ENCODE assay signal across 7 mouse cellular contexts in the genomic region with DNA sequence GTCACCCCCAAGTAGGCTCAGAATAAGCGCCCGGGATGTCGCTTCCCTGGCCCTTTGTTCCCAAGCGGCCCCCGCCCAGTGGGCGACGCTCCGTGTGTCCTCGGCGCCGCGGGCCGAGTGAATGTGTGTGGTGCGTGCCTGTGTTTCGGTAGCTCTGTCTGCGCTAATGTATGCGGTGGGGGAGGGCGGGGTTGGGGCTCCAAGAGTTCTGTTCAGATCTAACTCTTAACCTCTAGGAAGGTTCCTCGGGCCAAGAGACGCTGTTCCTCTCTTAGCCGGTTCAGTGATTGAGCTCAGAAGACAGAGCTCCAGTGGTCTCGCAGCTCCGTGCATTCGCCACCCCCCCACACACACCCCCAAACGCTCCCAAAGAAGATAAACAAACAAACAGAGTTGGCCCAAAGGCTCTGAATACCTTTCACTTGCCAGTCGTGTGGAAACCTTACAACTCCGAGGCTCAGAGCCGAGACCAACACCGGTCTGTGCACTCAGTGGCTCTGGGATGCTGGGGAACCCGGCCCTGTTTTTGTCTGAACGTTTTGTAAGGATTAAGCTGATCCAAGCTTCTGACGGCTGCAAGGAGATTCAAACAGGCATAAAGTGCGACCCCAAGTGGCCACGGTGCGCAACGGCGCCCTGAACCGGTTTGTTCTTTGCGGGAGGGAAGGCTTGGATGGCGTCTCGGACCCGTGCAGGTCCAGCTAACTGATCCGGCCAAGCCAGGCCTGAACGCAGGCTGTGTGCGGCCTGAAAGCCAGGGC. TPM values are rescaled to one million over a fixed set of nuclear protein-coding genes. Genes with fewer than 3 reads are reported as not detected.
A peak's percentile ranks its signal among the peaks of the same experiment; 100 is the strongest.
DNase-seq lines count a peak whose midpoint lies in the region; ATAC-seq and TF ChIP-seq lines count a peak whose summit lies in the region.

No protein-coding gene starts in this region.

- TF ChIP-seq POLR2A in spleen, adult 2 months (IDR thresholded peaks at IDR 0.05; ENCODE audit: low read depth, low read length): no peak

- no peaks in the 10 kb centered on the region for H3K9me3 ChIP-seq in embryonic facial prominence, embryonic 11.5 days (replicated peaks; ENCODE audit: control insufficient read depth, low read length)
- H3K9me3 ChIP-seq in limb, embryonic 12.5 days: no peaks in the 10 kb centered on the region
- no peaks in the 10 kb centered on the region for H3K9me3 ChIP-seq in midbrain, embryonic 14.5 days (ENCODE audit: control insufficient read depth, low read length)

- H3K4me1 ChIP-seq in embryonic facial prominence, embryonic 11.5 days (ENCODE audit: control insufficient read depth, insufficient read depth, low read length): peaks cover 8% of the 10 kb centered on the region
- H3K4me1 ChIP-seq in limb, embryonic 12.5 days (replicated peaks): peaks cover 48% of the 10 kb centered on the region
- H3K4me1 ChIP-seq in midbrain, embryonic 14.5 days (ENCODE audit: control insufficient read depth, insufficient read depth, low read length): peaks cover 11% of the 10 kb centered on the region; the same call in 1 of the 2 replicates
- H3K4me1 ChIP-seq in spleen, adult 2 months (ENCODE audit: control insufficient read depth, insufficient read depth, insufficient read length): peaks cover 6% of the 10 kb centered on the region; the same call in 1 of the 2 replicates

- under 1% methylated on average over 45 of the region's 45 CpGs for WGBS in embryonic facial prominence, embryonic 11.5 days
- WGBS in limb, embryonic 12.5 days: under 1% methylated on average over 45 of the region's 45 CpGs
- WGBS in midbrain, embryonic 14.5 days: 0% methylated on average over 45 of the region's 45 CpGs
- under 1% methylated on average over 45 of the region's 45 CpGs for WGBS in spleen, adult 2 months

- peak overlapping the region; percentile 5 for H3K27ac ChIP-seq in embryonic facial prominence, embryonic 11.5 days (replicated peaks; ENCODE audit: low read depth, low read length)
- peak overlapping the region; percentile 68 for H3K27ac ChIP-seq in limb, embryonic 12.5 days
- H3K27ac ChIP-seq in midbrain, embryonic 14.5 days (replicated peaks; ENCODE audit: low read depth, low read length): peak overlapping the region; percentile 91
- peak overlapping the region; percentile 68; the same call in 1 of the 2 replicates for H3K27ac ChIP-seq in spleen, adult 2 months (ENCODE audit: insufficient read depth, low read length)

- H3K27me3 ChIP-seq in embryonic facial prominence, embryonic 11.5 days (ENCODE audit: control insufficient read depth, insufficient read depth, low read length): peaks cover 55% of the 10 kb centered on the region
- H3K27me3 ChIP-seq in limb, embryonic 12.5 days: peaks cover 82% of the 10 kb centered on the region
- H3K27me3 ChIP-seq in midbrain, embryonic 14.5 days (ENCODE audit: control insufficient read depth, insufficient read depth, low read length): peaks cover 75% of the 10 kb centered on the region
- H3K27me3 ChIP-seq in spleen, adult 2 months (ENCODE audit: control insufficient read depth, insufficient read depth, low read length): peaks cover 21% of the 10 kb centered on the region

- H3K4me2 ChIP-seq in embryonic facial prominence, embryonic 11.5 days (ENCODE audit: low read depth, low read length): peak overlapping the region; percentile 89
- peak overlapping the region; percentile 95 for H3K4me2 ChIP-seq in limb, embryonic 12.5 days
- H3K4me2 ChIP-seq in midbrain, embryonic 14.5 days (ENCODE audit: low read length): peak overlapping the region; percentile 95

- H3K4me3 ChIP-seq in embryonic facial prominence, embryonic 11.5 days (ENCODE audit: low read depth, low read length): peak overlapping the region; percentile 54
- peak overlapping the region; percentile 60 for H3K4me3 ChIP-seq in limb, embryonic 12.5 days (replicated peaks)
- H3K4me3 ChIP-seq in midbrain, embryonic 14.5 days (replicated peaks; ENCODE audit: low read depth, low read length): peak overlapping the region; percentile 60
- peak overlapping the region; percentile 48 for H3K4me3 ChIP-seq in spleen, adult 2 months (ENCODE audit: extremely low read depth, insufficient read depth, insufficient read length)

- ATAC-seq in embryonic facial prominence, embryonic 11.5 days (replicated peaks; ENCODE audit: insufficient number of reproducible peaks, low FRiP score, low TSS enrichment, low read depth): peak; percentile 66
- peak; percentile 48; the same call in 1 of the 2 replicates for ATAC-seq in limb, embryonic 12.5 days (ENCODE audit: insufficient number of reproducible peaks, insufficient read depth, low FRiP score, low TSS enrichment, low read depth)
- peak; percentile 69 for ATAC-seq in midbrain, embryonic 14.5 days (ENCODE audit: low FRiP score, low TSS enrichment)

- peak overlapping the region; percentile 56 for H3K9ac ChIP-seq in embryonic facial prominence, embryonic 11.5 days (replicated peaks; ENCODE audit: low read length)
- peak overlapping the region; percentile 67 for H3K9ac ChIP-seq in limb, embryonic 12.5 days (replicated peaks)
- peak overlapping the region; percentile 72 for H3K9ac ChIP-seq in midbrain, embryonic 14.5 days (replicated peaks; ENCODE audit: low read length)

- peak; percentile 93 for DNase-seq in adrenal gland, postnatal 14 days
- peak; percentile 95 for DNase-seq in embryonic facial prominence, embryonic 11.5 days (ENCODE audit: low spot score)
- peak; percentile 92 to 97 for DNase-seq in heart, adult 18-20 months
- peak; percentile 85 to 93 for DNase-seq in kidney, adult 8-10 months
- DNase-seq in midbrain, embryonic 14.5 days: peak; percentile 95
- DNase-seq in spleen, adult 2 months (ENCODE audit: low read depth in 1 of 2, low spot score in 2 of 2): peak in 1 of 2 experiments; percentile 35

- peak; percentile 73 for TF ChIP-seq CTCF in spleen, adult 2 months (IDR thresholded peaks at IDR 0.05; ENCODE audit: extremely low read depth, insufficient read depth, insufficient read length, insufficient replicate concordance)

- no peaks in the 10 kb centered on the region for H3K36me3 ChIP-seq in embryonic facial prominence, embryonic 11.5 days (replicated peaks; ENCODE audit: control insufficient read depth, insufficient read depth, low read depth, low read length)
- no peaks in the 10 kb centered on the region for H3K36me3 ChIP-seq in limb, embryonic 12.5 days
- H3K36me3 ChIP-seq in midbrain, embryonic 14.5 days (ENCODE audit: control insufficient read depth, insufficient read depth, low read length): no peaks in the 10 kb centered on the region
- H3K36me3 ChIP-seq in spleen, adult 2 months (ENCODE audit: control insufficient read depth, insufficient read depth, low read length): no peaks in the 10 kb centered on the region

RNA-seq across cellular contexts. Expression of gene Mafb, which starts 0.8 kb away (rescaled TPM):
- total RNA-seq in adrenal gland, postnatal 14 days (2021): 21.0 and 23.4 TPM in 2 replicates
- polyA plus RNA-seq in embryonic facial prominence, embryonic 11.5 days (2014; fragmentation: Nextera tagmentation; extraction: Ambion mirVana): 4.9 and 5.1 TPM in 2 replicates
- 1 to 10 TPM; 8.6 to 9.5 TPM for total RNA-seq in heart, adult 18-20 months (2021)
- polyA plus RNA-seq in limb, embryonic 12.5 days (2016; fragmentation: Nextera tagmentation; extraction: Ambion mirVana): 9.1 and 10.3 TPM in 2 replicates
- polyA plus RNA-seq in midbrain, embryonic 14.5 days (2014; fragmentation: Nextera tagmentation; extraction: Ambion mirVana): 4.0 and 4.9 TPM in 2 replicates
- polyA plus RNA-seq in spleen, adult 2 months (2012; rRNA removed): 38.4 and 39.8 TPM in 2 replicates

RNA-seq across cellular contexts. Expression of gene Gm826, which starts 33.7 kb away (rescaled TPM):
- 3.5 and 5.0 TPM in 2 replicates for total RNA-seq in adrenal gland, postnatal 14 days (2021)
- polyA plus RNA-seq in embryonic facial prominence, embryonic 11.5 days (2014; fragmentation: Nextera tagmentation; extraction: Ambion mirVana): not detected in 2 replicates
- 1 to 10 TPM; 7.7 to 8.2 TPM for total RNA-seq in heart, adult 18-20 months (2021)
- not detected in 2 replicates for polyA plus RNA-seq in limb, embryonic 12.5 days (2016; fragmentation: Nextera tagmentation; extraction: Ambion mirVana)
- 0.38 TPM in 1 of 2 replicates, not detected in the other for polyA plus RNA-seq in midbrain, embryonic 14.5 days (2014; fragmentation: Nextera tagmentation; extraction: Ambion mirVana)
- 0.23 and 0.34 TPM in 2 replicates for polyA plus RNA-seq in spleen, adult 2 months (2012; rRNA removed)

Comparison
In these comparisons a context has a peak if more than half of its experiments do, and no peak if none do; other contexts are left out.
1. H3K27ac ChIP-seq: peak in every context shown above with its lines; median percentile 91 in midbrain, embryonic 14.5 days; 68 in limb, embryonic 12.5 days; 68 in spleen, adult 2 months; 5 in embryonic facial prominence, embryonic 11.5 days.